Mouse (Mus musculus) layer of hippocampus, adult 8-10 months (tissue): ENCODE data around the gene Unc5a. TPM values are rescaled to one million over a fixed set of nuclear protein-coding genes. Genes with fewer than 3 reads are reported as not detected.

ENCODE experiments used
- DNase-seq, 2 experiments: peaks; one replicate each; pipeline ENCODE4 v3.0.0; 2022; ENCODE audit warnings: low spot score in 2 of 2
- total RNA-seq, 4 experiments: library from RNA; stranded (reverse); gene quantifications; 2 replicates each; pipeline ENCODE4 v1.2.4; 2022

The Unc5a gene
- 100 to 1,000 TPM; 127 to 154 (median 141) TPM for total RNA-seq

DNA sequence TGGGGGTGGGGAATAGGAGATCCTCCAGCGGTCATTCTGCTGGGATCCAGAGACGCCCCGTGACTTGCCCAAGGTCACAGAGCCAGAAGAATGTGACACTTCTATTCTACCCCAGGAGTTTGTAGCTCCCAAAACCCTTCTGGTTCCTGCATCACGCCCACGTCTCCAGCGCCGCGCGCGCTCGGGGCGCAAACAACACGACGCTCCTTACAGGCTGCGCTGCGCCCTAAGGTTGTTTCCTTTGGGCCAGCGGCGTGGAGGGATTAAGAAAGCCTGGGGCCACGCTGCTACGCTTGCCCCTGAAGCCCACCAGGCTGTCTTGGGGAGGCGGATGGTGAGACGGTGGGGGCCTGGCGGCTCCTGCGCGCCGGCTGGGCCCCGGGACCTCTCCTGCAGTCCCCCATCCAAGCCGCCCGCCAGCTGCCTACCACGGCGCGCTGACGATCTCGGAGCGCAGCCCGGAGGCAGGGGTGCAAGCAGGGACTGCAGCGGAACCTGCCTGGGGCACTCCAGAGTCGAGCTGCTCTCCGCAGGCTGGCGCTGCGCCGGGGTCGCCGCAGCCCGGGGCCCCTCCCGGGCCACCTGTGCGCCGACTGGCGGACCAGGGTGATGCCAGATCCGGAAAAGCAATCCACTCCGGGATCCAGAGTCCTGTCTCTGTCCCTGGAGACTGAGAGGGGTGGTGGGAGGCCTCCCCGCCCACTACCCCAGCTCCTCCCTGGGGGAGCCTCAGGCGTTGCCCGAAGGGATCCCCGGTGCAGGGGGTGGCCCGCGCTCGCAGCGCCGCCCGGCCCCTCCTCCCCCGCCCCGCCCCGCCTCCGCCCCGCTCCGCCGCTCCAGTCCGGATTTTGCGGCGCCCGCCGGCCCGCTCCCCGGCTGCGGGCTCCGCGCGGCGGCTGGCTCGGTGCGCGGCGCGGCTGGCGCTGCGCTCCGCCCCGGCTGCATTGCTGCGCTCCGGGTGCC, at the start of gene Unc5a:
Gene Unc5a (plus strand): TSS at position 881 of the 963 bp plus-strand sequence.
- peak; percentile 66 to 70 for DNase-seq

DNA sequence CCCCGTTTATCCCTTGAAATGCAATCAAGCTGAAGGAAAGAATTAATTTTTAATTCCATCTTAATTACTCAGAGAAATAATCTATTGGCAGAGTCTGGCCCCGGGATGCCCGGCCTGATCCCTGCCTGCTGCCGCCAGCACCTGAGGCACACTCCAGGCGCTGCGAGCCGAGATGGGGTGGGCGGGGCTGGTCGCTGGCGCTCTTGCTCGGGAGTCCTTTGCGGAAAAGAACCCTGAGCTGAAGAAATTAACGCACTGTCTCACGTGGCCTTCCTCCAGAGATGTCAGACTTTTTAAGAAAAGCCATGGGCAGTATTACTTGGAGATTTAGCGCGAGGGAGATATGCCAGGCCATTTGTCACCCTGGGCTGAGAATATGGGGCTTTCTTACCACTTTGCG, 37.2 kb upstream of the Unc5a start:
- DNase-seq = no peak

DNA sequence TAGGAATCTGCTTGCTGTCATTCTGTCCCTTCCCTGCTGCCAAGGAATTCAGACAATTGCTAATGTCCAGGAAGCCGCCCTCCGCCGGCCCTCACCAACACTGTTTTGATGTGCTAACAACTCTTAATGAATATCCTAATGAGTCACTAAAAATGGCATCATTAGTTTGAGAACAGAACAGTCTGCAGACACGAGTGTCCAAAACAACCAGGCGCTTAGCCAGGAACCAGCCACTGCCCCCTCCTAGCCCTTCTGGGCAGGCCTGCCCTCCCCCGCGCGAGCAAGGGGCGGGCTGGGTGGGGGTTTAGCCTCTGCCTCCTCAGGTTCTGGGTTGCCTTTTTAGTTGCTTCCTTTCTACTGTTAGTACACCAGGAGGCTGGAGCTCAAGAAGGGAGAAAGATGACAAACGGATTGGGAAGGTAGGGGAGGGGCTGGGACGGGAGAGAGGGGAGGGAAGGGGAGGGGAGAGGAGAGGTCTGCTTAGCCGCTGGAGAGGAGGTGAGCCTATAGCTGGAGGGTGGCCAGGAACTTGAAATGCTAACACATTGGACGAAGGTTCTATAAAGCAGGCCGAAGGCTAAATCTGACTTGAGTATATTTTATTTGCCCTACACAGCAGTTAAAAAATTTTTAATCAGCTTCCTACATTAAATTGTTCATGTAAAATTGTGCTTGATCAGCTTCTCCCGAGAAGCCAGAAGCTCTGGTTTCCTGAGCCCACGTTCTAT, 36.2 kb upstream of the Unc5a start:
- DNase-seq = no peak

DNA sequence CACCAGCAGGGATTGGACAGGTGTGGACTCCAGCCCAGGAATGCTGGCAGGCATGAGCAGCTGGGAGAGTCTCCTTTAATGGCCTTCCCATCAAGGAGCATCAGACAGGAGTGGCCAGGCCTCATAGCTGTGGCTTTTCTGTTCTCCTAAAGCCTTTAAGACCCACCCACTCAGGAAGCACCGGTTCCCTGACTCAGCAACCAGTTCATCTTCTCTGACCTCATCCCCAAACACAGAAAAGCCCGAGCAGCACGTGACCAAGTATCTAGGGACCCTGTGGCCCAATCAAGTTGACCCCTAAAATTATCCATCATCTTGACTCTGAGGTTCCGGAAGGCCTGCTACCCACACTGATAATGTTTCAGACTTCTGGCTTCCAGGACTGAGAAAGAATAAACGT, 32.6 kb upstream of the Unc5a start:
- DNase-seq = no peak

DNA sequence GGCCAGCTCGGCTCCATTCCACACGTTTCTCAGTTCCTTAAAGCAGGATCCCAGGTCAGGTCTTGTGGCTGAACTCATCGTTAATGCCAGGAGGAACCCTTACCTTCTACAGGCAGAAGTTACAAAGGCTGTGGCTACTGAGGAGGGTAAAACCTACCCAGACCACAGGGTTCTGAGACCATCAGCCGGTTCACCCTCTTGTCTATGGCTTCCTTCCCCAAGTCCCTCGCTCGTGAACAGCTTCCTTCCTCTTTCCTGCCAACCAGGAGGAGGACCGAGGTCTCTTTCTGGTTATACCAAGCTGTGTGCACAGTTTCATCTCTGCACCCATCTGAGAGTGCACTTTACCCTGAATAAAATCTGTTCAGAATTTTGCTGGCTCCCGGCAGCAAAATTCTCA, 30.3 kb upstream of the Unc5a start:
- no peak for DNase-seq

DNA sequence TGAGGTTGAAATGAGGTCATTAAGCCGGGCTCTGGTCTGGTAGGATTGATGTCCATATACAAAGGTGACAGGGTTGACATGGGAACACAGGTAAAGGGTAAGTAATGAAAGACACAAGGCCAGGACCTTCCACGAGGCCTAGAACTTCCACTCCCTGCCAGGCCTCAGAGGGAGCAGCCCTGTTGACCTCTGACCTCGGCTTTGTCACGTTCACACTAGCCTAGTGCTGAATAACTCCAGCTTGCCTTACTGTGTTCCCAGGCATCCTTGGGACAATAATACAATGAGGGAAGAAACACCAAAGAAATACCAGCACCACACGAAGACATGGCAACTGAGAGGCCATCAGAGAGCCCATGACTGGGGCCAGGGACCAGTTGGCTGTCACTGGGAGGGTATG, 29.5 kb upstream of the Unc5a start:
- no peak for DNase-seq

DNA sequence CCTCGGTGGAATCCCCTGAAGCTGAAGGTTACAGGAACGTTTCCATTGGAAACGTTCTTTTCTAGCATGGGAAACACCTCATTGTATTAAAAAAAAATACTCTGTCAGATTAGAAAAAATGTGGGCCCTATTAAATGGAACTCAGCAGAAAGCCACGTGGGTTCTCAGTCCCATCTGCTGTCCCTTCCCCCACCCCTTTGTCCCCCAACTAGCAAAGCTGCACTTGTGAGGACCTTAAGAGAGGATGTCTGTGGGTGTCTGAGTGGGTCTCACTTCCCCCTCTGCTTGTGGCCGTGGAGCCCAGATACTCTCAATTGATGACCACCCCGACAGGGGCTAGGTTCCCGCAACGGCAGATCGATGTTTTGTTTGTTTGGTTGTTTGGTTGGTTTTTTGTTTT, 27.5 kb upstream of the Unc5a start:
- DNase-seq = no peak

DNA sequence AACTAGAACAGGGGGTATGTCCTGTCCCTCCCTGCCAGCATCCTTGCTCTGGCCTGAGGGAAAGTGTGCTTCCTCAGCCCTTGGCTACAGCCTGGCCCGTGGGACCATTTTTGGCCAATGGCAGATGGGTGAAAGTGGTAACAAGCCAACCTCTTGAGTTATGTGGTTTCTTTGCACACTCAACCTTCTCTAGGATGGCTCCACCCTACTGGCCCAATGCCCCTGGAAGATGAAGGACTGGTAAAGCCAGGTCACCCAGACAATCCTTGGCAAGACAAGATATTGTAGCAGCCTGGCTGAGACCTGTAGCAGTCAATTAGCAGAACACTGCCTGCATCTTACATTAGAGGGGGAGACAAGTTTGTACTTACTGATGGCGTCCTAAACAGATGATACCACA, 25.5 kb upstream of the Unc5a start:
- DNase-seq = no peak

DNA sequence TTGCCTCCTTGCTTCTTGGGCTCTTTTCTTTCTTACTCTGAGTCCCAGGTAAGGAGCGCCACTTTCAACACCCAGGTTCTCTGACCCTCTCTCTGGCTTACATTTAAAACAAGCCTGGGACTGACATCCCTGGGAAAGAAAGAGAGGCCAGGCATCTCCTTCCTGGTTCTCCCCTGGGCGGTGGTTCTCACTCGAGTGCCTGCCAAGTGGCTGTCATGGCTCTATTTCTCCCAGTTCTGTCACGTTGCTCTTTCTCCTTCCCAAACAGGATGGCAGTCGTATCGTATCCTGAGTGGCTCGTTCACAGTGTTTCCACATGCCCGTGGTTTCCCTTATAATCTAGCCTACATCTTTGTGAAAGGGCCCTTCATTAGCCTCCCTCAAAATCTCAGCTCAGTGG, 23.7 kb upstream of the Unc5a start:
- no peak for DNase-seq

DNA sequence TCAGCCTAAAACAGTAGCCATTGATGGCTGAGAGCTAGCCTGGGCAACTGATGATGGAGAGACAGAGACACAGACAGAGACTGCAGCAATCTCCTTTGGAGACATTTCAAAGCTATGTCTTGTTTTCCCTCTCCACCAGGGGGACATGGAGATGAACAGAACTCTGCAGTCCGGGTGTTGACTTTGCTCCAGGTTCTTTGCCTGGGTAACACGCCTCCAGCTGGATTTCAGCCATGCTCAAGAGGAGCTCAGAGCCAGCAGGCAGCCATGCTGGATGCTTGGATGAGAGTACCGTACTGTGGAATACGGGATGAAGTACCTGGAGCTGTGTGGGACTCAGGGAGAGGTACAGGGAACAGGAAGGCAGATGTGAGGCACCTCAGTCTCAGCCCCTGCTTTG, 22.6 kb upstream of the Unc5a start:
- peak; percentile 68 to 74 for DNase-seq

DNA sequence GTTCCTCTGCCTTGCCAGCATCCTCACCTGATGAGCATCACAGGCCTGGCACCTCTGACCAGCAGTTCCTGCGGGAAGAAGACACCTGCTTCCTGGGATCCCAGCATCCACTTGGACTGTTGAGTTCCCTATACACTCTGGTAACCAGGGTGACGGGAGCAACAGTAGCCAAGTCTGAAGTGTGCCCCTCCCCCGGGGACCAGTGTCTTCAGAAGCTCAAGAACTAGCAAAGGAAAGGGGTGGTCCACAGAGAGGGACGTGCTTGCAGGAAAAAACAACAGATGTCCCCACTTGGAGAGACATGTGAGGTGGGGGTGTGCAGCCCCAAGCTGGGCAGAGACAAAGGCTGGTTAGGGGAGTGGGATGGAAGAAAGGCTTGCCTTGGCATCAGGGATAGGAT, 19.1 kb upstream of the Unc5a start:
- no peak for DNase-seq

DNA sequence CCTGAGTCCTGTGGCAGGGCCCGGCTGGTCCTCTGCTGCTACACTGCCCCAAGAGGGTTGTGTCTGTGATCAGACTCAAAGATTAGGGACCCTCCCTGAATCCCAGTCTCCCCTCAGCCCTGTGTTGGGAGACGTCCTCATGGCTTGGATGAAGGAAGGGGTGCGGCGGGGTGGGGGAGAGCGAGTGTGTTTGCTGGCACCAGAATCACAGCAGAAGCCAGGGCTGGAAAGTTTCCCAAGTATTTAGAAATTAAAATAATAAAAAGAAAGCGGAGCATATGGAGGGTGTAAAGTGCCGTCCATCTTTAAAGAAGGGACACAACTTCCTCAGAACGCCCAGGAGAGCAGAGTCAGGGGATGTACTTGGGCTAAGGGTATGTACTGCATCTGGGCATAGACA, 14.3 kb upstream of the Unc5a start:
- DNase-seq = no peak

DNA sequence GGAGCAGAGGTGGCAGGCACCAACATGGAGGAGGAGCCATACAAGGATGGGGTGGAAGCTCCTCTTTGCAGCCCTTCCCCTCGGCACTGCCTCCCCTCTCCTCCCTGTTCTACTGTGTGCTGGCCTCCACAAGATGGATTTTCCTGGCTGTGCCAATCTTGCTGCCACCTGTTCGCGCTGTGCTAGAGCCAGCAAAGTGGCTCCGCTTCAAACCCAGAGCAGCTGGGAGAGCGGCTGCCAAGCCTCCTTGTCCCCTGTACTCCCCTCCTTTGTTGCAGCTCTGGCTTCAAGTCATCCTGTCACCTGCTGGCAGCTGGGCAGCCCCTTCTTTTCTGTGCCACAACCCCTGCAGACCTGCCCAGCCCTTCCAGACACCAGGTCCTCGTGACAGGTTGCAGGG, 13.0 kb upstream of the Unc5a start:
- DNase-seq = peak; percentile 78 to 82

DNA sequence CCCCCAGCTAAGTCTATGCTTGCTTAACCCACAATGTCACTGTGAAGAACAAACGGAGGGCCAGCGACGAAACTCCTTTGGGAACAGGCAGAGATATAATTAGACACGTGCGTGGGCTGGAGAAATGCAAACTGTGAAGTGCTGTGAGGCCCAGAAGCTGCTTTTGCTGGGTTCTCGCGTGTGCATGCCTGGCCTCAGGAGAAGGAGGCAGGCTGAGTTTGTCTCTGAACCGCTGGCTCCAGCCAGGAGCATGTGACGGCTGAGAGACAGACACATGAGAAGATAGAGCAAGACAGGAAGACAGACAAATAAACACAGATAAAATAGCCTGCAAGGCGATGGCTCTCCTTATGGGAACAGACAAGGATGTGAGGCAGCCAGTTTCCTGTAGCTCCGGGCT, 11.3 kb upstream of the Unc5a start:
- DNase-seq = peak; percentile 69 to 70

DNA sequence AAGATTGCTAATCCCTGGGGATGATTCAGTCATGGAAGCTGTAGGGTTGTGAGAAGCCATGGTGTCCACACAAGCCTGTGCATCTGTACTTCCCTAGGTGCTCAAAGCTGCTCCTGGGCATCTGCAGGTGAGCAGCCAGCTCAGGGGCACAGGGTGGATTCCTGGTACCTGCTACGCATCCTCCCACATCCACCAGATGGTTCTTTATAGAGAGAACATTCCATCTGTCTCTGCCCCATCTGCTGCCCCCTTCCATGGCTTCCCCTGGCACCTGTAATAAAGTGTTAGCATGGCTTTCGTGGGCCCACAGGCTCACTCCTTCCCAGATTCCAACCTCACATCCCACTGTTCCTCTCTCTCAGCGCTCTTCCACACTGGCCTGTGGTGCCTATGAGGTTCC, 10.7 kb upstream of the Unc5a start:
- DNase-seq = no peak

DNA sequence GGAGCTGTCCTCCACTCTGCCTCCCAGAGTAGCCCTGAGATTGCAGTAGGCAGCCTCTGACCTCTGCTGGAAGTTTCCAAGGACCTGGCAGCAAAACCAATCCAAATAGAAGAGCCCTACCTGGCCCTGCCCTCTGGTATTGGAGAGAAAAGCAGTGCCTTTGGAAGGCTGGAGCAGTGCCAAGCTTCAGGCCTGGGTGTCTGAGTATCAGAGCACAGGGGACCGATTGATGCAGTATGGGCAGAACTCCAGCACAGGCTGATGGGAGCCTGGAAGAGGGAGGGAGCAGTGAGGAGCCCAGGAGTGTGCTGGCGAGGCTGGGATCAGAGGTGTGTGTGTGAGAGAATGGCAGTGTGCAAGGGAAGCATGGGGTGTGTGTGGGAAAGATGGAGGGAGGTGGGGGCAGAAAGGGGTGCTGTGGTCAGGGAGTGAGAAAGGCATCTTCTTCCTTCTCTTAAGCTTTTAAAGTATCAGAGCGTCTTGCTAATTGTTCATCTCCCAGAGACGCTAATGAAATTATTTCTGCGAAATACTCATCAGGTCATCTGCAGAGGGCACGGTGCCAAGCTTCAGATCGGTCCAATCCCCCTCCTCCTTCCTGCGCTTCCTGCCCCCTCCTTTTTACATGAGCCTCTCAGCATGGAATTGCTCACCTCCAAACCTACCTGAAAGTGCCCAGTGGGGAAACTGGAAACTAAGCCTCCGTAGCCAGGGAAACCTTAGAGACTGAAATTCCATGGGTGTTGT, 4.6 kb upstream of the Unc5a start:
- DNase-seq = no peak

DNA sequence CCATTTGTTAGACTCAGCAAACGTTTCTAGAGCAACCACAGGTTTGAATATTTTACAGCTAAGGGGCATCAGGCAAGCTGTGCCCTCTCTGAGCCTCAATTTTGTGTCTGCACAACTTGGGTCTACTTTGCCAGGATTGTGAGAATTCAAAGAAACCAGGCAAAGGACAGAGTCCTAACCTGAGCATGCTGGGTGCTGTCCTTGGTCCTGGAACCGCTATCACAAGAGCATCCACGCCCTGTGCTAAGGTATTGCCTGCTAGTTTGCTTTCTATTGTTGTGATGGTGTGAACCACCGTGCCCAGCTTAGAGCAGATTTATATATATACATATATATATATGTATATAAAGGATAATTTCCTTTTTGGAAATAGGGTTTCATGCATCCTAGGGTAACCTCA, 3.9 kb upstream of the Unc5a start:
- no peak for DNase-seq

DNA sequence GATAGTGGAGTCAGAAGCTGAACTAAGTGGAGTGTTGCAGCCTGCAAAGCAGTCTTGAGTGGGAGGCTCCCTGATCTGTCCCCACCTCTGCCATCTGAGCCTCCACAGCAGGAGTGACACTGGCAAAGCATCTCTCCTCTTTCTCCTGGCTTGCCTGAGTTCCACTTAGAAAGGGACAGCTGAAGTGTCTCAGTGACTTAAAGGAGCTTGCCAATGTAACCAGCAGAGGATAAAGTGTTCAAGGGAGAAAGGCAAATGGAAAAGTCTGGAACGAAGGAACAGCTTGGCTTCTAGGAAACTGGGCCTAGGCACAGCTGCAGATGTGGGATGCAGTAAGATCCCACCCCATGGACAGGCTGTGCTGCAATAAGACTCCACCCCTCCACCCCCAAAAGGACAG, 2.8 kb upstream of the Unc5a start:
- DNase-seq = no peak

DNA sequence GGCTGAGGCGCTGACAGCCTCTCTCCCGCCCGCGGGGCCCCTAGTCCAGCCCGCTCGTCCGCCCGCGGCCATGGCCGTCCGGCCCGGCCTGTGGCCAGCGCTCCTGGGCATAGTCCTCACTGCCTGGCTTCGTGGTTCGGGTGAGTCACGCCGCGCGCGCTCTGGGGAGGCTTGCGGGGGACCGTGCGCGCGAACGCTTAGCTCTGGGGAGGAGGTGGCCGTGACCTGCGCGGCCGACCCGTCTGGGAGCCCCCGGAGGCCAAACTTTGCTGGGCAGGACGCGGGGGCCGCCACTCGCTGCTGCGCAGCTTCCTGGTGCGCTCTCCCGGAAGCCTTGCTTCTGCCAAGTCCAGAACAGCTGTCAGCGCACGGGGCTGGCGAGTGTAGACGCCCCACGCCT, 381 bp downstream of the Unc5a start:
- no peak for DNase-seq

DNA sequence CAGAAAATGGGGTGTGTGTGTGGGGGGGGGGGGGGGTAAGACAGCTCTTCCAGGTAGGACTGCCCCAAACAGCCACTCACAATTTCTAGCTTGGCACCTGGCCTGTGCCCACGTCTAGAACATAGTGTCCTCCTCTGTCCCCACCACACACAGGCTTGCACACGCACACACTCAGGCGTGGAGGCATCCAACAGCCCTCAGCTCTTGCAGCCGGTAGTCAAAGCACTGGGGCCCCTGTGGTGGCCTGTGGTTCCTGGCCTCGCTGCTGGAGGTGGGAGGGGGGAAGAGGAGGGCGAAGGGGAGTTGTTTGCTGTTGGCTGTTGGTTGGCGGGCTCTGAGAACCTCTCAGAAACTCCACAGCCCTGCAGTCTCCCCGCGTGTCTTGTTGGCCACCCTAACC, 920 bp downstream of the Unc5a start:
- no peak for DNase-seq

DNA sequence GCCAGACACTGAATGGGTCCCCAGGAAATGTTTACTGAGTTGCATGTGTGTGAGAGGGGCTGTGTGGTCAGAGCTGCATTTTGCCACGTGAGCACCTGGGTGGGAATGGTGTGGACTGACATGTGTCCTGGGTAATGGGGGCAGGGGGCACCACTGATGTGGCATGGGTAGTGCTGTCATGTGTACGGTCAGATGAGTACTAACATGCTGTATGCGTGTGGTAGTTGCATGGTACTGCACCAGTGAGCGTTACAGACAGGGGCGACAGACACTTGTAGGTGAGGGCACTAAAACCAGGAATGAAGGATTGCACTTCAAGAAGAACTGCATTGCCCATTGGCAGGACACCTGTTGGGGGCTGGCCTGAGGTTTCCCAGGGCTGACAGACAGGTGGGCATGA, 2.0 kb downstream of the Unc5a start:
- DNase-seq = no peak

DNA sequence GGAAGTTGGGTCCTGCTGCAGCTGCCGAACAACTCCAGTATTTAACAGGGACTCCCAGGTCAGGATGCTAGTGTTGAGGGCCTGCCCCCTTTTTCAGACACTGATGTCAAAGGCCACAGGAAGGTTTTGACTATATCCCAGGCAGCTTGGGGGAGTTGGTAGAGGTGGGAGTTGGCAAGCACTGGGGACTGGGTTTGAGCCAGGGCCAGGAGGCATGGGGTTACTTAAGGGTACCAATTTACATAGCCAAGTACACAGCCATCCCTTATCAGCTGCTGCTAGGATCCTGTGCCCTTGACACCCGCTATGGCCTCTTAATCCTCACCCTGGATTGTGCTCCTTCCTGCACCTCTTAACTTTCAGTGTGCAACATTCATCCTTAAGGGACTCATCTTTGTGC, 5.5 kb downstream of the Unc5a start:
- no peak for DNase-seq
